Mouse (Mus musculus) ES-Bruce4 (cell line): ENCODE results near the gene Nagk.

Experiments used
- CTCF ChIP-seq: IDR thresholded peaks from one replicate; pipeline ENCODE4 v1.8.1; 2011; ENCODE audit warnings: low read depth, low read length
- EP300 ChIP-seq: IDR thresholded peaks from 2 replicates; pipeline ENCODE4 v1.6.1; 2011; ENCODE audit warnings: low read depth, low read length; ENCODE audit not compliant: insufficient read depth
- POLR2A ChIP-seq: IDR thresholded peaks from one replicate; pipeline ENCODE4 v1.8.1; 2011; ENCODE audit warnings: low read length; ENCODE audit not compliant: insufficient read depth

DNA sequence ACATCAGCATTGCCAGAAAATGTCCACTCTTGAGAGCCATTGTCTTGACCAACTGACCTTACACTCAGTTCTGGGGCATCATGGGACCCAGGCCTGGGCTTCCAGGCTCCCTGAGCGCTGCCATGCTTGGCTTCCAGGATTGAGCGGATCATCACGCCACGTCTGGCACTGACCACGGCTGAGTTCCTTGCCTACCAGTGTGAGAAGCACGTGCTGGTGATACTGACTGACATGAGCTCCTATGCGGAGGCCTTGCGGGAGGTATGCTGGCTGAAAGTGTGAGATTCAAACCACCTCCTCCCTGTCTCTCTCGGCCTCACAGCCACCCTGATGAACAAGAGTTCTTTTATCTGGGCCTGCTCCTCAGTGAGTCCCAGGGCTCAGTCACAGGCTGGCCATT is 38.7 kb upstream of the Nagk start:
- no peak for TF ChIP-seq CTCF
- no peak for TF ChIP-seq POLR2A
- no peak for TF ChIP-seq EP300
